Mouse (Mus musculus) kidney, adult 11 months (tissue): ENCODE measurements at regions not wholly inside any gene's neighbourhood (a gene's known extent, or its start where the extent isn't known, plus 50 kb on each side); places are given as distances from the start of the nearest gene placed in this dataset.

Experiments
- DNase-seq: peaks from one replicate; pipeline ENCODE4 v3.0.0; 2022

GRCm38 (mm10) chr16:13204948-13205470, 51.3 kb upstream of the Mrtfb start:
- no peak for DNase-seq

GRCm38 (mm10) chr16:13205855-13206254, 50.4 kb upstream of the Mrtfb start:
- DNase-seq = peak; percentile 58
